Mouse (Mus musculus) brain, embryonic 14.5 days (tissue): ENCODE results near the gene Pacsin1.

Source experiments
- CTCF ChIP-seq: fragments of 200-500 bp; IDR thresholded peaks from 2 replicates; pipeline ENCODE4 v1.5.1; 2012; ENCODE audit warnings: inconsistent platforms, mild to moderate bottlenecking, moderate library complexity, borderline replicate concordance; ENCODE audit not compliant: insufficient read depth, insufficient read length; ENCODE audit errors: extremely low read depth
- POLR2A ChIP-seq: fragments of 200-500 bp; IDR thresholded peaks from 2 replicates; pipeline ENCODE4 v1.6.1; 2012; ENCODE audit warnings: mild to moderate bottlenecking, inconsistent platforms, borderline replicate concordance; ENCODE audit not compliant: poor library complexity, insufficient read depth, insufficient read length, severe bottlenecking; ENCODE audit errors: extremely low read depth

GRCm38 (mm10) chr17:27644572-27644971 is 10.7 kb upstream of the Pacsin1 start:
- TF ChIP-seq CTCF (peak; percentile 21; the same call in 1 of the 2 replicates), POLR2A (no peak)
